Mouse (Mus musculus): ENCODE results near the gene Dtwd1. TPM values are rescaled to one million over a fixed set of nuclear protein-coding genes. Genes with fewer than 3 reads are reported as not detected.

The Dtwd1 gene
- 29.5 and 30.9 TPM in 2 replicates for polyA plus RNA-seq (2016; fragmentation: Nextera tagmentation; extraction: Ambion mirVana)

DNA sequence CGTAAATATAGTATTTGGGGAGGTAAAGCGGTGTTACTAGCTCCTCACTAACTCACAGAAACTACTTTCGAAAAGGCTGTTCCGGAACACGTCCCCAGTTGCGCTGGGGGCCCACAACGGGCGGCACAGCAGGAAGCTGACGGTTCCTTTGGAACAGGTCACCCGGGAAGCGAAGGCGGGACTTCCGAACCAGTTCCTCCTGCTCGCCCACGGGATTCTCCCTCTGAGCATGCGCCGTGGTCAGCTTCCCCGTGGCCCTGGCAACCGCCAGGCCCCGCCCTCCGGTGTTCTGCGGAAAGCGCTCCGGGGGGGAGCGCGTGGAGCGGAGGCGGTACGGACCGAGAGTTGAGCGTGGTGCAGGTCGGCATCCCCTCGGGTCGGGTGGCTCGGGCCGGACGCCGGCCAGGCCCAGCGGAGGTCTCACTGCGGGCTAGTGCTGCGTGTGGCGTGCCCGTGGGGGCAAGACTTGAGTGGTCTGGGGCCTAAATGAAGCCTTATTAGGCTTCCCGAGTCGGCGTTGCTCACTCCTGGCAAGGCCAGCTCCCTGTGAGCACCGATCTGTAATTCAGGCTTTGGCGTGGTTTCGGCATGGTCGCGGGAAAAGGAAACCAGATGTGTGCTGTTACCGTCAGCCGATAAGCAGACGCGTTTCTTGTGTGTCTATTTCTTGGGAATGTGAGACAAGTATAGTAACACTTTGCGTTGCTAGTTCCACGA lies at the start of gene Dtwd1, which contains the start of gene Fam227b:
Gene Dtwd1, plus strand, starts transcription at position 287 of the 717 bp plus-strand sequence.
Gene Fam227b, minus strand, starts transcription at position 150 of the 717 bp plus-strand sequence.
- Histone ChIP-seq H3K27me3 (replicated peaks) (no peaks in the 10 kb centered on the region), H3K9ac (peak within 1 kb of the TSS; percentile 87)
- under 1% methylated on average over 57 of the region's 57 CpGs for WGBS (ENCODE audit: insufficient replicate concordance)

GRCm38 (mm10) chr2:126147723-126148122 lies 4.2 kb upstream of the Dtwd1 start:
- no peak overlapping the region for H3K4me3 ChIP-seq
- H3K27me3 ChIP-seq (replicated peaks) = 0 out of 2 replicates have a peak, but pooled peaks cover 3% of the 10 kb centered on the region
- no peak overlapping the region for H3K9ac ChIP-seq
- H3K27ac ChIP-seq = no peak overlapping the region
- no peak overlapping the region for H3K4me2 ChIP-seq
- H3K9me3 ChIP-seq (replicated peaks) = no peaks in the 10 kb centered on the region
- no peaks in the 10 kb centered on the region for H3K36me3 ChIP-seq
- peaks cover 6% of the 10 kb centered on the region for H3K4me1 ChIP-seq
- no peak for ATAC-seq

More for the DNA sequence above, at the start of gene Dtwd1, which contains the start of gene Fam227b:
- Histone ChIP-seq H3K9me3 (replicated peaks) (no peaks in the 10 kb centered on the region), H3K4me1 (peaks cover 34% of the 10 kb centered on the region), H3K27ac (peak within 1 kb of the TSS; percentile 93), H3K36me3 (peaks cover 20% of the 10 kb centered on the region), H3K4me3 (peak within 1 kb of the TSS; percentile 76), H3K4me2 (peak within 1 kb of the TSS; percentile 63)
- ATAC-seq = peak; percentile 99

GRCm38 (mm10) chr2:126165277-126166018 lies 13.5 kb downstream of the Dtwd1 start:
- Histone ChIP-seq H3K27me3 (replicated peaks) (no peaks in the 10 kb centered on the region), H3K9ac (no peak overlapping the region), H3K36me3 (peaks cover 58% of the 10 kb centered on the region), H3K27ac (peak overlapping the region; percentile 95), H3K4me1 (peaks cover 37% of the 10 kb centered on the region), H3K4me2 (peak overlapping the region; percentile 60), H3K9me3 (replicated peaks) (peaks cover 2% of the 10 kb centered on the region), H3K4me3 (no peak overlapping the region)
- peak; percentile 100 for ATAC-seq
- 62% methylated on average over 5 of the region's 5 CpGs for WGBS (ENCODE audit: insufficient replicate concordance)

- peak overlapping the region; percentile 55 for H3K9ac ChIP-seq
- H3K4me2 ChIP-seq = peak overlapping the region; percentile 60
- no peaks in the 10 kb centered on the region for H3K27me3 ChIP-seq (replicated peaks)
- H3K9me3 ChIP-seq (replicated peaks) = no peaks in the 10 kb centered on the region
- peak overlapping the region; percentile 95 for H3K27ac ChIP-seq
- peak overlapping the region; percentile 8 for H3K4me3 ChIP-seq
- peaks cover 50% of the 10 kb centered on the region for H3K36me3 ChIP-seq
- H3K4me1 ChIP-seq = peaks cover 46% of the 10 kb centered on the region
- ATAC-seq = peak; percentile 18; the same call in 1 of the 2 replicates
Measured at GRCm38 (mm10) chr2:126166335-126166734, 14.4 kb downstream of the Dtwd1 start.

- peaks cover 53% of the 10 kb centered on the region for H3K4me1 ChIP-seq
- peaks cover 43% of the 10 kb centered on the region for H3K36me3 ChIP-seq
- H3K4me3 ChIP-seq = peak overlapping the region; percentile 8; the same call in 1 of the 2 replicates
- peak overlapping the region; percentile 60 for H3K4me2 ChIP-seq
- H3K27me3 ChIP-seq (replicated peaks) = no peaks in the 10 kb centered on the region
- H3K9ac ChIP-seq = peak overlapping the region; percentile 55
- no peak for ATAC-seq
- WGBS (ENCODE audit: insufficient replicate concordance) = 78% methylated on average over 8 of the region's 8 CpGs
- H3K27ac ChIP-seq = peak overlapping the region; percentile 95
- no peaks in the 10 kb centered on the region for H3K9me3 ChIP-seq (replicated peaks)
Measured at GRCm38 (mm10) chr2:126166848-126167617, 15.1 kb downstream of the Dtwd1 start.

- peaks cover 9% of the 10 kb centered on the region; the same call in 1 of the 2 replicates for H3K36me3 ChIP-seq
- peak; percentile 70 for ATAC-seq
- no peak overlapping the region for H3K4me2 ChIP-seq
- H3K27me3 ChIP-seq (replicated peaks) = no peaks in the 10 kb centered on the region
- WGBS (ENCODE audit: insufficient replicate concordance) = 88% methylated on average over 1 of the region's 1 CpGs
- no peak overlapping the region for H3K9ac ChIP-seq
- H3K4me1 ChIP-seq = peaks cover 34% of the 10 kb centered on the region
- no peak overlapping the region for H3K4me3 ChIP-seq
- no peak overlapping the region for H3K27ac ChIP-seq
- H3K9me3 ChIP-seq (replicated peaks) = no peaks in the 10 kb centered on the region
Measured at GRCm38 (mm10) chr2:126171427-126171826, 19.5 kb downstream of the Dtwd1 start.

- Histone ChIP-seq H3K27me3 (replicated peaks) (no peaks in the 10 kb centered on the region), H3K9ac (no peak overlapping the region), H3K4me3 (no peak overlapping the region), H3K9me3 (replicated peaks) (no peaks in the 10 kb centered on the region), H3K4me2 (no peak overlapping the region), H3K27ac (no peak overlapping the region), H3K36me3 (no peaks in the 10 kb centered on the region), H3K4me1 (peaks cover 6% of the 10 kb centered on the region)
- WGBS (ENCODE audit: insufficient replicate concordance) = 58% methylated on average over 4 of the region's 4 CpGs
- no peak for ATAC-seq
Measured at GRCm38 (mm10) chr2:126191306-126191705, 39.4 kb downstream of the Dtwd1 start.

GRCm38 (mm10) chr2:126192129-126192528 lies 40.2 kb downstream of the Dtwd1 start:
- Histone ChIP-seq H3K4me1 (peaks cover 6% of the 10 kb centered on the region), H3K4me2 (no peak overlapping the region), H3K27me3 (replicated peaks) (no peaks in the 10 kb centered on the region), H3K9me3 (replicated peaks) (no peaks in the 10 kb centered on the region), H3K4me3 (no peak overlapping the region), H3K36me3 (no peaks in the 10 kb centered on the region), H3K27ac (no peak overlapping the region), H3K9ac (no peak overlapping the region)
- ATAC-seq = 0 out of 2 replicates have a peak, but pooled peaks have one; percentile 30
- WGBS (ENCODE audit: insufficient replicate concordance) = 73% methylated on average over 2 of the region's 2 CpGs

GRCm38 (mm10) chr2:126195631-126196356 lies 43.9 kb downstream of the Dtwd1 start:
- Histone ChIP-seq H3K27ac (no peak overlapping the region), H3K4me3 (no peak overlapping the region), H3K9me3 (replicated peaks) (no peaks in the 10 kb centered on the region), H3K4me2 (no peak overlapping the region), H3K36me3 (no peaks in the 10 kb centered on the region), H3K4me1 (peaks cover 6% of the 10 kb centered on the region), H3K9ac (no peak overlapping the region), H3K27me3 (replicated peaks) (no peaks in the 10 kb centered on the region)
- ATAC-seq = no peak
- WGBS (ENCODE audit: insufficient replicate concordance) = 74% methylated on average over 12 of the region's 12 CpGs

DNA sequence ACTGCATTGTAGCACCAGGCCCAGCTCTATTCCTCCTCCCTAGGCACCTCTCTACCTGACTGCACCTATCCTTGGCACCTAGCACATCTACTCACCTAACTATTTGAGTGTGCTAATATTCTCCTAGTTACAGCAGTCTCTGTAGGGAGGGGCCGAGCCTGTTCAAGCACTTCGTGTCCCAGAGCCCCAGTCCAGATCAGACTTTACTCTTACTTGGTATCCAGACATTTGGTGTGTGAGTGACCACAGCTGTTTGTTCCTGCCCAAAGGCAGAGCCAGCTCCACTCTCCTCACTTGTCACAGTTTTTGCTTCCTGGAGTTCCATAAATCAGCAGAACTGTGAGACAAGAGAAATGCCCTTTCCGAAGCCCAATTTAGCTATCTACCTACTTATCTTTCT lies 47.0 kb downstream of the Dtwd1 start:
- 67% methylated on average over 3 of the region's 3 CpGs for WGBS (ENCODE audit: insufficient replicate concordance)
- no peak overlapping the region for H3K27ac ChIP-seq
- no peak overlapping the region for H3K9ac ChIP-seq
- ATAC-seq = no peak
- H3K9me3 ChIP-seq (replicated peaks) = no peaks in the 10 kb centered on the region
- H3K36me3 ChIP-seq = no peaks in the 10 kb centered on the region
- H3K4me1 ChIP-seq = no peaks in the 10 kb centered on the region
- H3K27me3 ChIP-seq (replicated peaks) = no peaks in the 10 kb centered on the region
- no peak overlapping the region for H3K4me3 ChIP-seq
- H3K4me2 ChIP-seq = no peak overlapping the region

DNA sequence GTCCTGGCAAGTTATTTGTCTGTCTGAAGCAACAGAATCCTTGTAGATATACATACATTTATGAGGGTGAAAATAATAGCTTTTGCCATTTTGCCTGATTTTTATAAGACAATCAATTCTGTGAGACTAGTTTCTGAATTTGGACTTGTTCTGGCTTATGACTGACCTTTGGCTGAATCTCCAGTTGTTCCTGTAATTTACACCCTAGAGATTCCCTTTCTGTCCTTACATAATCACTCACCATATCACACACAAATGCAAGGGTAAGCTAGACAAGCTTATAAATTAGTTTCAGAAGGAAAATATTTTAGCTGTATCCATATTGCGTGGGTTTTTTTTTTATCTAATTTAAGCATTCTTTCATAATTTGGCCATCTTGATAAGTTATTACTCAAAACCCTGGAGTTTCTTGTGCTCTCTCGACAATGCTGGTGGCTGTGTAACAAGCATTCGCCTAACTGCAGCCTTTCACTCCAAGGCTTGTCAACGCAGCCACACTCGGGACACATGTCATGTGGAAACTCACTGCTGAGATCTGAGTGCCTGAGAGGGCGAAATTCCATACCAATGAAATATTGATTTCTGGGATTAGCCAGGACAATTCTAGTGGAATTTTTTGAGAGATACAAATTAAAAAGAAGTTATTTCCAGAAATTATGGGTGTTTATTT lies 59.2 kb downstream of the Dtwd1 start:
- Histone ChIP-seq H3K9ac (no peak overlapping the region), H3K9me3 (replicated peaks) (no peaks in the 10 kb centered on the region), H3K4me3 (no peak overlapping the region), H3K36me3 (no peaks in the 10 kb centered on the region), H3K4me2 (no peak overlapping the region), H3K27me3 (replicated peaks) (no peaks in the 10 kb centered on the region), H3K4me1 (no peaks in the 10 kb centered on the region), H3K27ac (no peak overlapping the region)
- WGBS (ENCODE audit: insufficient replicate concordance) = 64% methylated on average over 6 of the region's 6 CpGs
- ATAC-seq = no peak

Data from liver, embryonic 12.5 days (tissue).